Mouse (Mus musculus) liver, embryonic 11.5 days (tissue): ENCODE data around the gene Mical2. TPM values are rescaled to one million over a fixed set of nuclear protein-coding genes. Genes with fewer than 3 reads are reported as not detected.
A peak's percentile ranks its signal among the peaks of the same experiment; 100 is the strongest.

Experiments used
- ATAC-seq: fragments of 200-750 bp; cut with Nextera tagmentation; replicated peaks from 2 replicates; pipeline ENCODE4 v1.8.0; 2017; ENCODE audit warnings: moderate number of reproducible peaks, mild to moderate bottlenecking, moderate TSS enrichment, moderate library complexity; ENCODE audit not compliant: low FRiP score
- DNase-seq: peaks from one replicate; pipeline ENCODE4 v3.0.0-alpha.2; 2017; ENCODE audit warnings: low spot score
- H3K27ac ChIP-seq: fragments of 300-500 bp; sonication (generic); 2 replicates; pipeline ENCODE4 v1.5.1; 2014; ENCODE audit warnings: mild to moderate bottlenecking, low read depth, low read length, control low read depth
- H3K27me3 ChIP-seq: fragments of 300-500 bp; sonication (generic); replicated peaks from 2 replicates; pipeline ENCODE4 v1.6.1; 2014; ENCODE audit warnings: low read length, mixed read lengths; ENCODE audit not compliant: control insufficient read depth, insufficient read depth
- H3K36me3 ChIP-seq: fragments of 300-500 bp; sonication (generic); 2 replicates; pipeline ENCODE4 v1.6.1; 2014; ENCODE audit warnings: mild to moderate bottlenecking, low read length, moderate library complexity, mixed read lengths; ENCODE audit not compliant: control insufficient read depth, insufficient read depth
- H3K4me1 ChIP-seq: fragments of 300-500 bp; sonication (generic); replicated peaks from 2 replicates; pipeline ENCODE4 v1.6.1; 2014; ENCODE audit warnings: low read length, mixed read lengths; ENCODE audit not compliant: control insufficient read depth, insufficient read depth
- H3K4me2 ChIP-seq: fragments of 300-500 bp; sonication (generic); 2 replicates; pipeline ENCODE4 v1.6.1; 2014; ENCODE audit warnings: mild to moderate bottlenecking, control low read depth, moderate library complexity
- H3K4me3 ChIP-seq: fragments of 300-500 bp; sonication (generic); 2 replicates; pipeline ENCODE4 v1.5.1; 2014; ENCODE audit warnings: low read depth, low read length, control low read depth
- H3K9ac ChIP-seq: fragments of 300-500 bp; sonication (generic); 2 replicates; pipeline ENCODE4 v1.6.1; 2014; ENCODE audit warnings: low read depth, low read length, control low read depth
- H3K9me3 ChIP-seq: fragments of 300-500 bp; sonication (generic); 2 replicates; pipeline ENCODE4 v1.6.1; 2016; ENCODE audit warnings: low read length, inconsistent platforms, mixed read lengths; ENCODE audit not compliant: control insufficient read depth
- WGBS: fragments of 180-500 bp; shearing (Covaris S2); extraction: QIAGEN DNeasy Blood & Tissue Kit; methylation state at CpG from one replicate; pipeline ENCODE4 v1.1.7; 2014; 5-methylcytosine and 5-hydroxymethylcytosine counted together
- polyA plus RNA-seq: library from polyadenylated mRNA; unstranded; fragments of >200 nt; fragmentation: Nextera tagmentation; extraction: Ambion mirVana; gene quantifications from 2 replicates; pipeline ENCODE4 v1.2.1, GENCODE M21; 2014

Gene Mical2
- polyA plus RNA-seq, 1 experiment from 2014 or later: 9.3 TPM

DNA sequence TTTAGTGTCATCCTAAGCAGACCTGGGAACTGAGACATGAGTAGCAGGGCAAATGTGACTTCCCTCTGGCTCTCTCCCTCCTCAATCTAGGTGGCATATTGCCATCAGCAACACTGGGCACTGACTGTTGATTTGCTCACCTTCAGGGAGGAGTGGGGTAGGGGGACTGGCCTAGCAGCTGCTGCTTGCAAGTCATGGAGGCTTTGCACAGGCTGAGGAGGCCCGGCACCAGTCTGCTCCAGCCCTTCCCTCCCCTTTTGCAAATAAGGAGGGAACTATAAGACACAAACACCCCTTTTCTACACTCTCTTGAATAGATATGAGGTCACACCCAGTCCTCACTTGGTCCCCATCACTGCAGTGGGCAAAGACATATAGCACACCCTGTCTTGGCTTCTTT is 120.0 kb downstream of the Mical2 start:
- H3K27me3 ChIP-seq: no peaks in the 10 kb centered on the region
- ATAC-seq: no peak
- no peaks in the 10 kb centered on the region for H3K36me3 ChIP-seq
- no peak overlapping the region for H3K4me3 ChIP-seq
- no peaks in the 10 kb centered on the region for H3K9me3 ChIP-seq
- H3K4me1 ChIP-seq: no peaks in the 10 kb centered on the region
- H3K4me2 ChIP-seq: no peak overlapping the region
- no peak overlapping the region for H3K27ac ChIP-seq
- DNase-seq: no peak
- WGBS: 80% methylated on average over 1 of the region's 1 CpGs
- H3K9ac ChIP-seq: no peak overlapping the region

GRCm38 (mm10) chr7:112351541-112351940 is 125.9 kb downstream of the Mical2 start:
- no peaks in the 10 kb centered on the region for H3K9me3 ChIP-seq

GRCm38 (mm10) chr7:112352005-112352404 is 126.3 kb downstream of the Mical2 start:
- H3K27ac ChIP-seq: no peak overlapping the region

More at GRCm38 (mm10) chr7:112351541-112351940, 125.9 kb downstream of the Mical2 start:
- H3K36me3 ChIP-seq: 0 out of 2 replicates have a peak, but pooled peaks cover 2% of the 10 kb centered on the region
- H3K9ac ChIP-seq: no peak overlapping the region
- no peak overlapping the region for H3K4me2 ChIP-seq
- DNase-seq: no peak
- H3K4me1 ChIP-seq: peaks cover 3% of the 10 kb centered on the region; the same call in 1 of the 2 replicates
- no peaks in the 10 kb centered on the region for H3K27me3 ChIP-seq
- 67% methylated on average over 3 of the region's 3 CpGs for WGBS
- H3K4me3 ChIP-seq: no peak overlapping the region
- no peak for ATAC-seq
- no peak overlapping the region for H3K27ac ChIP-seq

DNA sequence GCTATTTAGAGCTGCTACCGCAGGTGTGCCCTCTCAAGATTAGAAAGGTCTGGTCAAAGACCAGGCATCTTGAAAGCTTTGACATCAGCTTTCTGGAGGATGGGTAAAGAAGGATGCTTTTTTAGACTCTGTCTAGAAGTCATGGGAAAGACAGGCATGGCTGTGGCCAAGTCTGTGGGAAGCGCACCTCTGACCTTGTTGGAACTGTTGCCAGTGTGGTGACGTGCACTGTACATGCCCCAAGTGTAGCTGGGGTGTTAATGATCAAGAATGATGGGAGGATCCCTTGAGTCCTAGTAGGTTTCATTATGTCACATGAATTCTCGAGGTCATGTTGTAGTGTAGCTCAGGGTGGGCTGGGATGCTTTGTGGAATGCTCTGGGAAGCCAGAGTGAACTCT is 127.4 kb downstream of the Mical2 start:
- H3K27ac ChIP-seq: no peak overlapping the region
- ATAC-seq: no peak

More at GRCm38 (mm10) chr7:112352005-112352404, 126.3 kb downstream of the Mical2 start:
- DNase-seq: no peak
- Histone ChIP-seq H3K9me3 (no peaks in the 10 kb centered on the region), H3K27me3 (no peaks in the 10 kb centered on the region), H3K4me3 (no peak overlapping the region), H3K36me3 (0 out of 2 replicates have a peak, but pooled peaks cover 2% of the 10 kb centered on the region), H3K4me1 (peaks cover 3% of the 10 kb centered on the region; the same call in 1 of the 2 replicates), H3K4me2 (no peak overlapping the region), H3K9ac (no peak overlapping the region)
- no peak for ATAC-seq
- WGBS: 77% methylated on average over 4 of the region's 4 CpGs

GRCm38 (mm10) chr7:112353939-112354338 is 128.3 kb downstream of the Mical2 start:
- Histone ChIP-seq H3K9ac (no peak overlapping the region), H3K4me2 (no peak overlapping the region), H3K27ac (no peak overlapping the region), H3K36me3 (0 out of 2 replicates have a peak, but pooled peaks cover 2% of the 10 kb centered on the region), H3K9me3 (no peaks in the 10 kb centered on the region), H3K4me1 (peaks cover 3% of the 10 kb centered on the region; the same call in 1 of the 2 replicates), H3K4me3 (no peak overlapping the region), H3K27me3 (no peaks in the 10 kb centered on the region)
- DNase-seq: no peak
- 76% methylated on average over 11 of the region's 11 CpGs for WGBS
- ATAC-seq: no peak

More for the DNA sequence above, 127.4 kb downstream of the Mical2 start:
- Histone ChIP-seq H3K4me3 (no peak overlapping the region), H3K4me2 (no peak overlapping the region), H3K9ac (no peak overlapping the region), H3K27me3 (no peaks in the 10 kb centered on the region), H3K36me3 (0 out of 2 replicates have a peak, but pooled peaks cover 2% of the 10 kb centered on the region), H3K9me3 (no peaks in the 10 kb centered on the region), H3K4me1 (peaks cover 3% of the 10 kb centered on the region; the same call in 1 of the 2 replicates)
- DNase-seq: no peak
- 79% methylated on average over 4 of the region's 4 CpGs for WGBS

GRCm38 (mm10) chr7:112354503-112354951 is 128.9 kb downstream of the Mical2 start:
- no peak overlapping the region for H3K9ac ChIP-seq
- H3K27me3 ChIP-seq: no peaks in the 10 kb centered on the region
- DNase-seq (peak; percentile 43), ATAC-seq (peak; percentile 72)
- peaks cover 3% of the 10 kb centered on the region; the same call in 1 of the 2 replicates for H3K4me1 ChIP-seq
- no peak overlapping the region for H3K4me2 ChIP-seq
- no peak overlapping the region for H3K4me3 ChIP-seq
- H3K36me3 ChIP-seq: 0 out of 2 replicates have a peak, but pooled peaks cover 2% of the 10 kb centered on the region
- no peaks in the 10 kb centered on the region for H3K9me3 ChIP-seq
- 51% methylated on average over 7 of the region's 7 CpGs for WGBS
- peak overlapping the region; percentile 43 for H3K27ac ChIP-seq

DNA sequence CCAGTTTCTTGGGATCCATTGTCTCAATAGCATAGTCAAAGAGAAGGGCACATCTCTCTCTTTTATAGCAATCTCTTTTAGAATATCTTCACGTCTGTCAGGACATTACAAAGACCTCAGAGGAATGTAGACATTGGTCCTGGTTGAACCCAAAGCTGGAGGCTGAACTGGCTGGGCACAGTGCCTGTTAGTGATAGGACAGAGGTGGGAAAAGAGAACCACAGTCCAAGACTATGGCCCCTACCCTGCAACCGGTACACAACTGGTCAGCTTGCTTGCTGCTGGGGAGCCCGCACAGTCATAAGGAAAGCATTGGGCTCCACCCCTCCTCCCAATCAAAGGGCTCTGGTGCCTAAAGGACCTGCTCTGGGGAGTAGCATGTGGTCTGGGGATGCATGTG is 133.9 kb downstream of the Mical2 start:
- no peak overlapping the region for H3K27ac ChIP-seq

DNA sequence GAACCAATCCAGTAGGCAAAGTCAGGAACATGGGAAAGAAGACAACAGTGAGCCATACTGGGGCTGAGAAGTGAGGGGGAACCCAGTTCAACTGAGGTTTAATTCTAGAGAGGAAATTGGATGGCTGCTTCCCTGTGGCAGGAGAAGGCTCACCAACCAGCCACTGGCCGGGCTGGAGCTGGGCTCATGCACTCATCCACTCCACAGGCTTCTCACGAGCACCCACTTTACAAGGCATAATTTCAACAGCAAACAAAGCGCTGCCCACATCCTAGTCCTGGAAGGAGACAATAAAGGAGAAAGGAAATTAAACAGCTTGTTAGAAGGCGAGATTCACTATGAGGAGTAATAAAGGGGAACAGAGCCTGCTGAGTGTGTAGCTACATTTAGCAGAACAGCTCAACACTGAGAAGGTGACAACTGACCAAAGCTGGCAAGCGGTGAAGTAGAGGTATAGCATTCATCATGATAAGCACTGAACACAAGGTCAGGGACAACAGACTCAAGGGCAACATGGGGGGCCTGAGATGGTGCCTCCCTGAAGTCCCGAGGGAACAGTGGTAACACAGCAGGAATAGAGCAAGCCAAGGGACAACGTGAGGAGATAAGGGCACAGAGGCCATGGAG is 137.0 kb downstream of the Mical2 start:
- no peak overlapping the region for H3K4me2 ChIP-seq
- ATAC-seq (no peak), DNase-seq (no peak)
- H3K4me1 ChIP-seq: no peaks in the 10 kb centered on the region
- 63% methylated on average over 7 of the region's 7 CpGs for whole genome bisulfite sequencing
- H3K27ac ChIP-seq: no peak overlapping the region
- H3K9ac ChIP-seq: no peak overlapping the region
- no peaks in the 10 kb centered on the region for H3K36me3 ChIP-seq
- no peaks in the 10 kb centered on the region for H3K27me3 ChIP-seq
- no peaks in the 10 kb centered on the region for H3K9me3 ChIP-seq
- no peak overlapping the region for H3K4me3 ChIP-seq

More for the DNA sequence above, 133.9 kb downstream of the Mical2 start:
- no peak overlapping the region for H3K4me2 ChIP-seq
- WGBS: 86% methylated on average over 3 of the region's 3 CpGs
- no peak overlapping the region for H3K4me3 ChIP-seq
- H3K4me1 ChIP-seq: peaks cover 3% of the 10 kb centered on the region; the same call in 1 of the 2 replicates
- H3K9ac ChIP-seq: no peak overlapping the region
- no peaks in the 10 kb centered on the region for H3K9me3 ChIP-seq
- DNase-seq (no peak), ATAC-seq (no peak)
- H3K27me3 ChIP-seq: no peaks in the 10 kb centered on the region
- H3K36me3 ChIP-seq: no peaks in the 10 kb centered on the region

DNA sequence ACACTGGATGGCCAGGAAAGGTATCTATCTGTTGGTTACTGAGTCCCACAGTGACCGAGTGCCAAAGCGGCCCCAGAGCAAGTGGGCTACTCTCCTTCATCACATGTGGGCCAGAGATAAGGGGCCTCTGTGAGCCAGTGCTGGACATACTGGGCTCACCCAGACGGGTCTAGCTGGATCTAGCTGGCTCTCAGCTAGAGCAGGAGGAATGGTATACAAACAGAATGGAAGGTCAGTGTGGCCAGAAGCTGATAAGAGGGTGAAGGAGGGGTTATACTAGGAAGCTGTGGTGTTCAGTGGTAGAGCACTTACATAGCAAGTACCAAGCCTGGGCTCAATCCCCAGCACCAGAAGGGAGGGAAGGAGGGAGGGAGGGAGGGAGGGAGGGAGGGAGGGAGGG is 140.2 kb downstream of the Mical2 start:
- no peak overlapping the region for H3K4me2 ChIP-seq
- H3K4me1 ChIP-seq: no peaks in the 10 kb centered on the region
- H3K36me3 ChIP-seq: no peaks in the 10 kb centered on the region
- H3K27ac ChIP-seq: no peak overlapping the region
- WGBS: 48% methylated on average over 3 of the region's 3 CpGs
- H3K9ac ChIP-seq: no peak overlapping the region
- no peaks in the 10 kb centered on the region for H3K9me3 ChIP-seq
- H3K27me3 ChIP-seq: no peaks in the 10 kb centered on the region
- no peak overlapping the region for H3K4me3 ChIP-seq
- DNase-seq: no peak
- ATAC-seq: no peak
